Mouse (Mus musculus) thymus, postnatal 10 days (tissue): ENCODE measurements around the gene Ifnlr1.

Experiments used
- DNase-seq, 2 experiments: peaks; one replicate each; pipeline ENCODE4 v3.0.0; 2021; ENCODE audit warnings: low spot score in 2 of 2

Gene Ifnlr1

DNA sequence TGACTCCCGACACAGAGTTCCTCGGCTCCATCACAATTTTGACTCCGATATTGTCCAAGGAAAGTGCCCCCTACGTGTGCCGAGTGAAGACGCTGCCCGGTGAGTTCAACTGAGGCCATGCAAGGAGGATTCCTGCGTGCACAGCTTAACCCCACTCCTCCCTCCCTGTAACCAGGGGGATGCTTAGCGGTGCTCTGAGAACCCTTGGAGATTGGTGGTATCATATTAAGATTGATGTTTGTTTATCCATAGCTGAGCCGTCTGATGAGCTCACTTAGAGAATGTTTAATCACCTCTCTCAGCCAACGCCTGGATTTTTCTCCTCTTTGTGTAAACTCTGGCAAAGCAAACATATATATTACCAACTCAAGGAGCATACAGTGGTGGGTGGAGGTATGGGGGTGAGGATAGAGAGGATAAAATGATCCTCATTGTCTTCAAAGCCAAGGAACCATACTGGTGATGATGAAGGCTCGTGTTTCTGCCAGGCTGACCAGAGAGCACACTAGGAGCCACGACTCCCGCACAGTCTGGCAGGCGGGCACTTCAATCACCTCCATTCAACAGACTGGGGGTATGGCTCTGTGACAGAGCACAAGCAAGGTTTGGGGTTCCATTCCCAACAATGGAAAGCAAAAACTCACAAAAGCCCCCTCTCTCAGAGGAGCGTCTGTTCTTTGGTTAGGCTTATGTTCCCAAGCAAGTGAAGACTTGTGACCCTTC is 58.8 kb downstream of the Ifnlr1 start:
- DNase-seq, result no peak

DNA sequence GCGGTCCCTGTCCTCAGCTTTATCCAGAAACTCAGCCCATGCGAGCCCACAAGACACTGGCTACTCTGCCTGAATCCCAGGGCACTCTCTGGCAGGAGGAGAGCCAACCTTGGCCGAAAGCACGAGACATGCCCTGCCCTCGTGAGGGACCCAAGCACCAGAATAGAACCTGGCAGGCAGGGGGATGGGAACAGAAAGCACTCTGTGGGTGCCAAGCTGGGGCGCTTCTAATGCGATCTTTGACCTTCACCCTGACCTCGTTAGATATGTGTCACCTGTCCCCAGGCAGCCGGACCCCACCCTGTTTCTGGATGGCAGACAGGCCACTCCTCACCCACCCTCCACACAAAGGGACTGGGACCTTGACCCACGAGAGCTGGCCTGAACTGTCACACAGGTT is 59.5 kb downstream of the Ifnlr1 start:
- no peak for DNase-seq

DNA sequence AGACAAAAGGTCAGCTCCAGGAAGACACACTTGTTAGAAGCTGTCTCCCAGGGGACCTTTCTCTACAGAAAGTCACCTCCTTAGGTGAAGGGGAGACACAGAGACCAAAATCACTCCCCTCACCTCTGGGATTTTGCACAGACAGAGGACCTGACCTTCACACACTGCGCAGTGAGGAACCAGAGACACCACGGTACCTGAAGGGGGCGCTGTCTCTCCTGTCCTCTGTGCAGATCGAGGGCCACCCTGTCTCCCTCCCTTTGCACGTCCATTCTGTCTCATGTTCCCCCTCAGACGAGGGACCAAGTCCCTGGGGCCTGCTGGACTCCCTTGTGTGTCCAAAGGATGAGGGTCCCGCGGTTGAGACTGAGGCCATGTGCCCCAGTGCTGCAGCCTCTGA is 64.8 kb downstream of the Ifnlr1 start:
- DNase-seq, result no peak

DNA sequence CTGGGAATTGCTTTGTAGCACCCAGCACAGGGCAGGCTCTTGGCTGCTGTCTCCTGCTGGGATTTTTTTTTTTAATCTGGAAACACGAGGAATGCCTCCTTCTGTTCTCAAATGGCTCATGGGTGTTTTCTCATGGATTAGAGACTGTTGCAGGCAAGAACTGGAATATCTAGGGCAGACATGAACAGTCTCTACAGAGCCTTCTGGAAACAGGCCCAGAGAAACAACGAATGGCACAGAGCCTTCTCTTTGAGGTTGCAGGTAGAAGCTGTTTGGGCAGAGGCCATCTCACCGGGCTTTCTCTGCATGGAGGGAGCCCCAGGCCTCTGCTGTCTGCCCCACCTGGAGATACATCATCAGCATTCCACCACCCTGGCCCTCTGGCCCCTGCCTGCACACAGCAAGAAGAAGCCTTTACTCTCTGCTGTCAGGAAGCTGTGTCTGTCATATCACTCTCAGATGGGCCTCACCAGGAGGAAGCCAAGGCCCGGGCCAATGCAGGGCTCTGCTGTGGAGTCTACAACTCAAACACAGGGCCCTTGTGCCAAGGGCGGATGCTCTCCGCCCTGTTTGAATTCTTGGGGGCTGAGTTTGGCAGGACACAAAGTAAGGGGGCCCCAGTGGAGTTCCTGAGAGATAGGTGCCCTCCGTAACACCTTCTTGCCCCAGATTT is 66.2 kb downstream of the Ifnlr1 start:
- DNase-seq, result no peak

DNA sequence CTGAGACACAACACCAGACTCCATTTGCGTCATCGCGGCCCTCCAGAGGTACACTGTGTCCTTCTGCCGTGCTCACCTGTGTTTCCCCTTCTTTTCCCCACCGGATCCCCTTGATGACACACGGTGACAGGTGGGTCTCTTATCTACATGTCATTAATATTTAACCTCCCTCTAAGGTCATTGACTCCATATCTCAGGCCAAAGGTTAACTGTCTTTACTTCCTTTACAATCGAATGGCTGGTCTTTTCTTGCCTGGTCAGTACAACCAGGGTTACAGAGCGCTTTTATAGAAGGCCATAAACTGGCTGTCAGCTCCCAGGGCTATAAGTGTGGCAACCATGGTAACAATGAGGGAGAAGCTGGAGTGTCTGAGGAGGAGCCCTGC is 66.7 kb downstream of the Ifnlr1 start:
- no peak for DNase-seq
